Comparison of ENCODE assay signal across 25 mouse cellular contexts in genomic region chrX:166528126-166528525, GRCm38 (mm10). TPM values are rescaled to one million over a fixed set of nuclear protein-coding genes. Genes with fewer than 3 reads are reported as not detected.
"Had no signal": no experiment of that assay in that cellular context is flagged by ENCODE, and none has a peak within 500 bp of the region (broad histone marks: within the 10 kb centered on the region; RNA-seq: fewer than 3 reads in every experiment).

No protein-coding gene starts in this region.

- H3K36me3 ChIP-seq: embryonic facial prominence, embryonic 10.5 days; embryonic facial prominence, embryonic 12.5 days; embryonic facial prominence, embryonic 13.5 days; embryonic facial prominence, embryonic 15.5 days; forebrain, embryonic 10.5 days; forebrain, embryonic 12.5 days; forebrain, embryonic 15.5 days; heart, embryonic 10.5 days had no signal

- H3K9me3 ChIP-seq: embryonic facial prominence, embryonic 10.5 days; embryonic facial prominence, embryonic 12.5 days; embryonic facial prominence, embryonic 13.5 days; embryonic facial prominence, embryonic 15.5 days; forebrain, embryonic 10.5 days; forebrain, embryonic 12.5 days; forebrain, embryonic 13.5 days; forebrain, embryonic 15.5 days; heart, embryonic 10.5 days had no signal

- H3K4me1 ChIP-seq: embryonic facial prominence, embryonic 10.5 days; embryonic facial prominence, embryonic 12.5 days; embryonic facial prominence, embryonic 13.5 days; embryonic facial prominence, embryonic 15.5 days; forebrain, embryonic 10.5 days; forebrain, embryonic 12.5 days; forebrain, embryonic 13.5 days; forebrain, embryonic 15.5 days; heart, embryonic 10.5 days had no signal

- H3K9ac ChIP-seq: embryonic facial prominence, embryonic 12.5 days; embryonic facial prominence, embryonic 13.5 days; embryonic facial prominence, embryonic 15.5 days; forebrain, embryonic 12.5 days; forebrain, embryonic 13.5 days; forebrain, embryonic 15.5 days; forebrain, postnatal 0 days had no signal

- H3K4me3 ChIP-seq: embryonic facial prominence, embryonic 10.5 days; embryonic facial prominence, embryonic 12.5 days; embryonic facial prominence, embryonic 13.5 days; embryonic facial prominence, embryonic 15.5 days; erythroblast, embryonic 14.5 days; forebrain, embryonic 10.5 days; forebrain, embryonic 12.5 days; forebrain, embryonic 13.5 days; forebrain, embryonic 15.5 days; gastrocnemius, adult 2 months; heart, adult 2 months; heart, embryonic 10.5 days had no signal

- H3K27me3 ChIP-seq: embryonic facial prominence, embryonic 12.5 days; embryonic facial prominence, embryonic 15.5 days; forebrain, embryonic 13.5 days; forebrain, embryonic 15.5 days had no signal

- H3K27ac ChIP-seq: embryonic facial prominence, embryonic 10.5 days; embryonic facial prominence, embryonic 12.5 days; embryonic facial prominence, embryonic 13.5 days; embryonic facial prominence, embryonic 15.5 days; forebrain, embryonic 10.5 days; forebrain, embryonic 12.5 days; forebrain, embryonic 13.5 days; forebrain, embryonic 15.5 days; gastrocnemius, adult 2 months; heart, adult 2 months; heart, embryonic 10.5 days had no signal

- DNase-seq: cerebellum, postnatal 10 days; cerebellum, postnatal 14 days; cerebellum, postnatal 25 days; cerebellum, postnatal 36 days; embryo, embryonic 11 days; forebrain, postnatal 0 days; gastrocnemius, adult 2 months; gastrocnemius, postnatal 10 days; gastrocnemius, postnatal 14 days; gastrocnemius, postnatal 25 days; gastrocnemius, postnatal 36 days; heart, adult 11 months; heart, adult 18-20 months; heart, adult 2 months had no signal

RNA-seq across cellular contexts. Expression of gene Egfl6, which starts 57.4 kb away (rescaled TPM):
- total RNA-seq: common myeloid progenitor, adult 5-6 weeks had no signal
- polyA plus RNA-seq: erythroblast, embryonic 14.5 days had no signal
